Mouse (Mus musculus): Measurements from ENCODE around the gene Bscl2. TPM values are rescaled to one million over a fixed set of nuclear protein-coding genes. Genes with fewer than 3 reads are reported as not detected.
"Not testable (repeated sequence)": the region's sequence is repeated elsewhere in the genome, so short reads cannot be mapped to it uniquely, and the experiment has no call there.

Bscl2 gene
- total RNA-seq, 2 experiments from 2014 or later: 157 to 160 TPM

GRCm38 (mm10) chr19:8871267-8872186 lies 34.3 kb downstream of the Bscl2 start, which contains the start of gene Ubxn1:
Gene Ubxn1 (plus strand): TSS chr19:8871496.
- peak; percentile 97 for DNase-seq

GRCm38 (mm10) chr19:8872266-8872840 lies 35.1 kb downstream of the Bscl2 start:
- DNase-seq: peak; percentile 27

GRCm38 (mm10) chr19:8875031-8875430 lies 37.8 kb downstream of the Bscl2 start:
- DNase-seq: no peak

GRCm38 (mm10) chr19:8880311-8881033 lies 43.2 kb downstream of the Bscl2 start, which contains the start of gene Uqcc3:
Gene Uqcc3 (minus strand): TSS chr19:8880923.
- peak; percentile 93 for DNase-seq

GRCm38 (mm10) chr19:8881034-8881392 lies 43.7 kb downstream of the Bscl2 start:
- no peak for DNase-seq

GRCm38 (mm10) chr19:8883616-8884015 lies 46.3 kb downstream of the Bscl2 start, which contains the start of the genes Lbhd1 and Gm49403:
Gene Lbhd1 (plus strand): TSS chr19:8883732.
Gene Gm49403 (plus strand): TSS chr19:8883930.
- DNase-seq: no peak

GRCm38 (mm10) chr19:8886916-8887584 lies 49.8 kb downstream of the Bscl2 start:
- no peak for DNase-seq

- no peak for DNase-seq
Observed at GRCm38 (mm10) chr19:8887585-8888463, 50.6 kb downstream of the Bscl2 start.

GRCm38 (mm10) chr19:8888511-8889385 lies 51.5 kb downstream of the Bscl2 start, which contains the start of the genes 1810009A15Rik and Gm49416:
Gene 1810009A15Rik (plus strand): TSS chr19:8888853.
Gene Gm49416 (plus strand): TSS chr19:8888926.
- DNase-seq: peak; percentile 96

GRCm38 (mm10) chr19:8892829-8893766 lies 55.8 kb downstream of the Bscl2 start, which contains the start of gene Ints5:
Gene Ints5 (plus strand): TSS chr19:8893005.
- peak; percentile 91 for DNase-seq

- no peak for DNase-seq
Observed at GRCm38 (mm10) chr19:8895397-8895960, 58.2 kb downstream of the Bscl2 start.

GRCm38 (mm10) chr19:8896231-8896630 lies 59.0 kb downstream of the Bscl2 start:
- not testable (repeated sequence) for DNase-seq

GRCm38 (mm10) chr19:8897211-8897864 lies 60.1 kb downstream of the Bscl2 start:
- DNase-seq: peak; percentile 72

GRCm38 (mm10) chr19:8897865-8898495 lies 60.7 kb downstream of the Bscl2 start, which contains the start of gene Ganab:
Gene Ganab (plus strand): TSS chr19:8898071.
- peak; percentile 96 for DNase-seq

Measured in adrenal gland, postnatal 10 days (tissue).